Mouse (Mus musculus) myocyte (in vitro differentiated cells): ENCODE data around the gene Cntf. TPM values are rescaled to one million over a fixed set of nuclear protein-coding genes. Genes with fewer than 3 reads are reported as not detected.

Experiments used
- H3K27me3 ChIP-seq: one replicate; pipeline ENCODE4 v1.6.1; 2011; ENCODE audit not compliant: control insufficient read depth, insufficient read depth, insufficient read length
- H3K36me3 ChIP-seq: one replicate; pipeline ENCODE4 v1.6.1; 2011; ENCODE audit not compliant: control insufficient read depth, insufficient read depth
- H3K4me2 ChIP-seq: one replicate; pipeline ENCODE4 v1.6.1; 2011; ENCODE audit warnings: low read depth, control low read depth
- H3K4me3 ChIP-seq: one replicate; pipeline ENCODE4 v1.5.1; 2011; ENCODE audit warnings: mild to moderate bottlenecking, control low read depth, moderate library complexity
- H3K79me2 ChIP-seq: one replicate; pipeline ENCODE4 v1.6.1; 2011; ENCODE audit not compliant: control insufficient read depth, insufficient read depth
- H3ac ChIP-seq: one replicate; pipeline ENCODE4 v1.6.1; 2011; ENCODE audit not compliant: control insufficient read depth, insufficient read length
- CEBPB ChIP-seq: IDR thresholded peaks from 2 replicates; pipeline ENCODE4 v1.6.1; 2011; ENCODE audit warnings: mild to moderate bottlenecking, moderate library complexity; ENCODE audit not compliant: poor library complexity, insufficient read depth, severe bottlenecking
- E2F4 ChIP-seq: IDR thresholded peaks from one replicate; pipeline ENCODE4 v1.6.1; 2011; ENCODE audit warnings: mild to moderate bottlenecking, control low read depth, moderate library complexity; ENCODE audit not compliant: insufficient read depth
- MAX ChIP-seq: IDR thresholded peaks from one replicate; pipeline ENCODE4 v1.6.1; 2011; ENCODE audit warnings: low read depth, mild to moderate bottlenecking, control low read depth
- MYOD1 ChIP-seq, 3 experiments: IDR thresholded peaks; one replicate each; pipeline ENCODE4 v1.6.1; 2011; ENCODE audit warnings: control low read depth in 2 of 3, low read depth in 2 of 3, mild to moderate bottlenecking in 2 of 3, moderate library complexity in 1 of 3; ENCODE audit not compliant: insufficient read length in 2 of 3, control insufficient read depth in 1 of 3
- MYOG ChIP-seq, 3 experiments: IDR thresholded peaks; one replicate each; pipeline ENCODE4 v1.6.1; 2011; ENCODE audit warnings: control low read depth in 2 of 3, low read depth in 2 of 3, mild to moderate bottlenecking in 2 of 3; ENCODE audit not compliant: insufficient read length in 2 of 3, control insufficient read depth in 1 of 3, insufficient read depth in 1 of 3
- POLR2A ChIP-seq: IDR thresholded peaks from one replicate; pipeline ENCODE4 v1.6.1; 2011; ENCODE audit warnings: low read depth, mild to moderate bottlenecking, control low read depth, moderate library complexity; ENCODE audit not compliant: insufficient read length
- POLR2AphosphoS2 ChIP-seq: IDR thresholded peaks from one replicate; pipeline ENCODE4 v1.6.1; 2011; ENCODE audit warnings: low read depth, control low read depth; ENCODE audit not compliant: insufficient read length
- REST ChIP-seq: IDR thresholded peaks from one replicate; pipeline ENCODE4 v1.6.1; 2011; ENCODE audit warnings: mild to moderate bottlenecking, control low read depth, moderate library complexity; ENCODE audit not compliant: insufficient read depth, insufficient read length
- SRF ChIP-seq: IDR thresholded peaks from one replicate; pipeline ENCODE4 v1.6.1; 2011; ENCODE audit warnings: low read depth; ENCODE audit not compliant: control insufficient read depth, insufficient read length
- TCF12 ChIP-seq: IDR thresholded peaks from one replicate; pipeline ENCODE4 v1.6.1; 2011; ENCODE audit warnings: mild to moderate bottlenecking, control low read depth; ENCODE audit not compliant: poor library complexity, insufficient read depth, severe bottlenecking
- TCF3 ChIP-seq: IDR thresholded peaks from one replicate; pipeline ENCODE4 v1.6.1; 2011; ENCODE audit warnings: low read depth, control low read depth; ENCODE audit not compliant: insufficient read length
- USF1 ChIP-seq: IDR thresholded peaks from one replicate; pipeline ENCODE4 v1.6.1; 2011; ENCODE audit warnings: low read depth, mild to moderate bottlenecking, control low read depth, moderate library complexity
- polyA plus RNA-seq: library from polyadenylated mRNA; unstranded; fragments of >200 nt; fragmentation: generic; extraction: Trizol; gene quantifications from one replicate; pipeline ENCODE4 v1.2.1, GENCODE M21; 2012; ENCODE audit warnings: missing spikeins

Gene Cntf
- polyA plus RNA-seq, result 1.0 TPM

DNA sequence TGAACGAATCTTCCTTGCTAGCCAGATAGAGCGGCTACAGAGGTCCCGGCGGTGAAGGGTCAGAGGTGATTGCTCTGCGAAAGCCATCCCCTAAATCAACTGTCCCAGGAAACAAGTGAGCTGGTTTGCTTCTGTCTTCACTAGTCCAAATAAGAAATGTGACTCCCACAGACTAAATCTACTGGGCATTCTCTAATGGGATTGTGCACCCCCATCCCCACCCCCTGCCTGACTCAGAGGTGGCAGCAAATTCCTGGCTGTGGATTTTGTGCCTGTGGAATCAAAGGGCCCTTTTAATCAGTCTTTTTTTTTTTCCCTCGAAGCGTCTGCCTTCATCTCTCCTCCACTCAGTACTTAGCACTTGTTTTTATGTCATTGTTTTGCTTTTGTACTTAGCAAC is at the start of gene Cntf:
Cntf (minus strand) TSS at position 325 of the 400 bp plus-strand sequence.
- Histone ChIP-seq H3ac (no peak within 1 kb of the TSS), H3K4me3 (no peak within 1 kb of the TSS), H3K27me3 (no peaks in the 10 kb centered on the region), H3K79me2 (no peaks in the 10 kb centered on the region), H3K36me3 (peaks cover 61% of the 10 kb centered on the region), H3K4me2 (no peak within 1 kb of the TSS)
- TF ChIP-seq CEBPB (no peak), REST (no peak), MAX (no peak), TCF3 (no peak), MYOG (IDR thresholded peaks at IDR 0.05; ENCODE audit: control insufficient read depth in 1 of 3, insufficient read depth in 1 of 3, insufficient read length in 2 of 3, low read depth in 2 of 3) (no peak), MYOD1 (IDR thresholded peaks at IDR 0.05; ENCODE audit: control insufficient read depth in 1 of 3, insufficient read length in 2 of 3, low read depth in 2 of 3) (no peak), USF1 (no peak), TCF12 (no peak), POLR2AphosphoS2 (no peak), SRF (no peak), E2F4 (no peak), POLR2A (no peak)

DNA sequence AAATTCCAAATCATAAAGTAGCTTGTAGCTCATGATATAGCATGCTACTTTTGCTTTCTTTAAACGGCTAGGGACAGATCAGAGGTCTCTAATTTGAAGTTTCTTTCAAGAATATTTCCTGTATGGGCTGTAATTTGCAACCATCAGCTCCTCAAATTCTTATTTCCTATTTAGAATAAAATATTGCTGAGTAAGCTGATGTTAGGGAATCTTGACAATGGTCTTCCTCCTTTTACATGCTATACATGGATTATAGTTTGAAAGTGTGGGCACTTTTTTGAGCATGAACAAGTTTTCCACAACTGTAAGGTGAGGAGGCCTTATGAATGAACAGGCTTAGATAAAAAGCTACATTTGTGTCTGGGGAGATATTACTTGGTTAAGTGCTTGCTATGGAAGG is 48.5 kb upstream of the Cntf start:
- no peak for TF ChIP-seq USF1
- TF ChIP-seq POLR2A, result no peak
- no peak for TF ChIP-seq CEBPB
- TF ChIP-seq REST, result no peak
- TF ChIP-seq MAX, result no peak
- no peak for TF ChIP-seq POLR2AphosphoS2
- TF ChIP-seq E2F4, result no peak
- no peak for TF ChIP-seq MYOD1 (IDR thresholded peaks at IDR 0.05; ENCODE audit: control insufficient read depth in 1 of 3, insufficient read length in 2 of 3, low read depth in 2 of 3)
- TF ChIP-seq SRF, result no peak
- no peak for TF ChIP-seq MYOG (IDR thresholded peaks at IDR 0.05; ENCODE audit: control insufficient read depth in 1 of 3, insufficient read depth in 1 of 3, insufficient read length in 2 of 3, low read depth in 2 of 3)
- no peak for TF ChIP-seq TCF12
- TF ChIP-seq TCF3, result no peak
- H3K79me2 ChIP-seq, result no peaks in the 10 kb centered on the region

GRCm38 (mm10) chr19:12812644-12813364 is 47.4 kb upstream of the Cntf start:
- Histone ChIP-seq H3K4me3 (no peak overlapping the region), H3K79me2 (no peaks in the 10 kb centered on the region), H3K4me2 (no peak overlapping the region), H3K36me3 (no peaks in the 10 kb centered on the region), H3ac (no peak overlapping the region), H3K27me3 (no peaks in the 10 kb centered on the region)
- TF ChIP-seq TCF12 (no peak), CEBPB (no peak), MYOD1 (IDR thresholded peaks at IDR 0.05; ENCODE audit: control insufficient read depth in 1 of 3, insufficient read length in 2 of 3, low read depth in 2 of 3) (no peak), POLR2AphosphoS2 (no peak), SRF (no peak), E2F4 (no peak), REST (no peak), USF1 (no peak), MAX (no peak), POLR2A (no peak), TCF3 (no peak), MYOG (IDR thresholded peaks at IDR 0.05; ENCODE audit: control insufficient read depth in 1 of 3, insufficient read depth in 1 of 3, insufficient read length in 2 of 3, low read depth in 2 of 3) (no peak)

More for the DNA sequence above, 48.5 kb upstream of the Cntf start:
- Histone ChIP-seq H3K36me3 (no peaks in the 10 kb centered on the region), H3ac (no peak overlapping the region), H3K27me3 (no peaks in the 10 kb centered on the region), H3K4me3 (no peak overlapping the region), H3K4me2 (no peak overlapping the region)

DNA sequence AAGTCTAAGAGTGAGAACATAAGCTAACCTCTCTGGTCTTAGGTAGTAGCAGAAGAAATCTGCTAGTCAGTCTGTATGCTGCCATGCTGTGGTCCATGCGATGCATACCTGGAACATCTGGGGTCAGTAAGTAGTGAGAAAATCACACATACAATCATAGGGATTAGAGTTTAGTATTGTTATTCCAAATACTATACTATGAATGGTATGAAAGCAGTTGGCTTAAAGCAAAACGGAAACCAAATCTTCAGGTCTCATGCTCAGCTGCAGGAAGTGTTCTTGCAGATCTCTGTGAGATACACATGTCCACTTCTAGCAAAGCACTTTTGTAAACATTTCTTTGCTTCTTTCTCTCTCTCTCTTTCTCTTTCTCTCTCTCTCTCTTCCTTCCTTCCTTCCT is 40.8 kb upstream of the Cntf start:
- TF ChIP-seq USF1 (no peak), MAX (no peak), E2F4 (no peak), MYOG (IDR thresholded peaks at IDR 0.05; ENCODE audit: control insufficient read depth in 1 of 3, insufficient read depth in 1 of 3, insufficient read length in 2 of 3, low read depth in 2 of 3) (no peak), MYOD1 (IDR thresholded peaks at IDR 0.05; ENCODE audit: control insufficient read depth in 1 of 3, insufficient read length in 2 of 3, low read depth in 2 of 3) (no peak), CEBPB (no peak), TCF12 (no peak), TCF3 (no peak), POLR2A (no peak), REST (no peak), POLR2AphosphoS2 (no peak), SRF (no peak)
- Histone ChIP-seq H3K79me2 (no peaks in the 10 kb centered on the region), H3K4me2 (no peak overlapping the region), H3K27me3 (no peaks in the 10 kb centered on the region), H3K4me3 (no peak overlapping the region), H3ac (no peak overlapping the region), H3K36me3 (no peaks in the 10 kb centered on the region)
